Mouse (Mus musculus): ENCODE measurements around the gene Slc39a1.

Gene Slc39a1

DNA sequence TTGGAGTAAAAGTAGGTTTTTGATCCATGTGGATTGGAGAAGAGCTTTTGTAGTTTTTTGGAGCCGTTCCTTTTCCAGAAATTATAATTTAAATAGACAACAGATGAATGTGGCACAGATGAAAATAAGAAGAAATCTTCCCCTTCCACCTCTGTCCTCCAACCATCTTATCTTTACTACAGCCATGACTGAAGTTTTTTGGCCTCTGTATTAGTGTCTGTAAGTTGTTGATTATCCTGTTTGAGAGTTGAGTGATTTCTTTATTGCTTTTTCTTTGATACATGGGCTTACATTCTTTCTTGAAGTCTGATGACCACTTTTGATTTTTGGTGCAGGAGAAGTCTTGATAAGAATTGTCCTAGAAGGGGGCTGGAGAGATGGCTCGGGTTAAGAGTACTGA is 46.7 kb downstream of the Slc39a1 start:
- DNase-seq (ENCODE audit: low read depth, low spot score): no peak
